Mouse (Mus musculus): ENCODE measurements at regions not wholly inside any gene's neighbourhood (a gene's known extent, or its start where the extent isn't known, plus 50 kb on each side); places are given as distances from the start of the nearest gene placed in this dataset.

DNA sequence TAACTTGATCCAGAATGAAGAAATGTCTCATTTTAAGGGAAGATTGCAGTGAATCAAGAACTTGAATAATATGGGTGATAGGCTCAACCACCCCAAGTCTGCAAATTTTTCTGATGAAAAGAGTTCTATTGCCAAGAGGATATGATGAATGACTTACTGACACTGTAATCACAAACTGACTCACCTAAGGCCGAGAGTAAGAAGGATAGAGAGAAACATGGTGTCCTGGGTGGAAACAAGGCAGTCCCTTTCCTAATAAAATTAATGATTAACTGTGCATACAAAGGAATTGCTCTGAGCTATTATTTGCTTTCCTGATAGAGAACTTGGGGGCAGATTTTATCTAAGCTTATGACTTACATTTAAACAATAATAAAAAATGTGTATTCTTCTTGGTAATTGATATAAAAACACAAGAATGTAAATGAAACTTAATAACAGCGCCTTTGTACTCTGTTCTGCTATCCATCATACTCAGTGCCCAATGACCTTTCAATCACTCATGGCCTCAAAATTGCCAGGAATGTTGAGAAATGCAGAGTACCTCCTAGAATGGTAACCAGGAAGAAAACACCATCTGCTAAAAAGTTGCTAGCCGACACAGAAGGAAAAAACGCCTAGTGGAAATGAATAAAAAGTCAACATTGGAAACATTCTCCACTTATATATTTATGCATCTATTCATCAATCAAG is 606.7 kb downstream of the Efnb2 start:
- DNase-seq (ENCODE audit: low read depth, low spot score), result no peak

DNA sequence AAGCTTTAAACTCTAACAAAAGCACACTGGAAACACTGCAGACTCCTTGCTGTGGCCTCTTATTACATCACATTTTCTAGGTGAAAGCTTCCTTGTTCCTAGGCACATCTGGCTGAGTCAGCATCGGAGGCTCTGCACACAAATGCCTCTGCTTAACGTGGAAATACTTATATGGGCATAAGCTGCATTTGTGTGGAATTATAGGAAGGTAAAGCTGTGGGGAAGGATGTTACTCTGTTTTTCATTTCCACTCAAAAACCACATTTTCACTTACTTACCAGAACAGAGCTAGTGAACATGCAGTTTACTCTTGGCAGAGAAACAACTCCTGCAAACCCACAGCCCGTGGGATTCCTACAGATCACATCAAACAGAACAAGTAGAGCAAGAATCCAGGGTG is 609.9 kb downstream of the Efnb2 start:
- no peak for DNase-seq (ENCODE audit: low read depth, low spot score)

DNA sequence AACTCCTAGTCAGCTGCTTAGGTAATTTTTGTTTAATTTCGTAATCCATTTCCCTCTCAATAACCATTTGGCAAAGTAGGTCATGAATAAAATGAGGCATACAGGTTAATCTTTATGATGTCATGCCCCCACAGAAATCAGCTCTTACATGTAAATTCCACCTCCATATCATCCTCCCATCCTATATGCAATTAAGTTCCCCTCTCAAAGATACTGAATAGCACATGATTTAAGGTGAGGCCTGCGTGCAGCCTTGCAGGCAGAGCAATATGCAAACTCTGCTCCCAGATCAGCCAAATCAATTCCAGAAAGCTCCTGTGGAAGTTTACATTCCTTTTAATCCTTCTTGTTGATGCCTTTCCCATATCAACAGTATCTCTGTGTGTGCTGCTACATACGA is 610.3 kb downstream of the Efnb2 start:
- DNase-seq (ENCODE audit: low read depth, low spot score), result no peak

DNA sequence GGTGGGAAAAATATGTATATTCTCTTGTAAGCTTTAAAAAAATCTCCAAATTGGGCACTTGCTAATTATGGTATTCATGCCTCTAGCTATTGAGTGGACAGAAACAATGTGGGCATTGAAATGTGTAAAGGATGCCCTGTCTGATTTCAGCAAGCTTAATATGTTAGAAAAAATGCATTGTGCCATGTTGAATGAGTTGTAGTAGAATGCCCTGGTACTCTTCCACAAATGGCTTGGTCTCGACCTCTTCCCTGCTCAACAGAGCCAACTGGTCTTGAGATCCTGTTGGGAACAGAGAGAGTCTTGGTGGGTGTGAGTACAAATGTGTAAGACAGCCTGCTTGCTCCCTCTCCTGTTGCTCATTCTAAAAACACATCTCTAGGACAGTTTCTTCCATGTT is 616.1 kb downstream of the Efnb2 start:
- DNase-seq (ENCODE audit: low read depth, low spot score), result no peak

DNA sequence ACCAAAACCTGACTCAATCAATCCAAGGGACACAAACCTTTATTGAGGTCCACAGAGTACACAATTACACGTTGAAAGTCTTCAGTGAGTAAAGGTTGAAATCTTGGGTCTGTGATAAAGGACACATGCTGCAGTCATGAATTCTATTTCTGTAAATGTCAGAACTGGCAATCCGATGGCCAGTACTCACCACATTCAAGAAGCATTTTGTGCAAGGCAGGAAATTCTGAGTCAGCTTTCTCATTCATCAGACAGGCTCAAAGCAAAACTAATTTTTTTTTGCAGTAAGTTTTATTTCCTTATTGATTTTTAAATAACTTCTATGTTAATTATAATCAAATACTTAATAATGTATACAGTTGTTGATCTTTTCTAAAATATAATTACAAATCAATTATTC is 616.7 kb downstream of the Efnb2 start:
- DNase-seq (ENCODE audit: low read depth, low spot score), result no peak

DNA sequence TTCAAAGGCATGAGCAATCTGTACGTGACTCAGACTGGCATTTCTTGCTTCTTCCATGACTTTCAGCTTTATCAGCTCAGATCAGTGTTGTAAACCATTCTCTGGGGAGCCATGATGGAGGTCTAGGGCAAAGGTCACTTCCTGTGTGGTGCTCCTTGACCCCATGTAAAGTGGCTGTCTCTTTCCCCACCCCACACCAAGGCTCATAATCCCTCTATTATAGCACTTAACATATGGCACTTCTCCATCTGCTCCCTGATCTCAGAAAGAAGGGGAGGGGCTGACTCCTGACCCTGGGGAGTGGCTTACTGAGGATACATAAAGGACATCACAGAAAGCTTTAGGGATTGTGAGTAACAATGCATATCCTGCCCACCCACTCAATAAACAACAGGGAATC is 623.1 kb downstream of the Efnb2 start:
- no peak for DNase-seq (ENCODE audit: low read depth, low spot score)

DNA sequence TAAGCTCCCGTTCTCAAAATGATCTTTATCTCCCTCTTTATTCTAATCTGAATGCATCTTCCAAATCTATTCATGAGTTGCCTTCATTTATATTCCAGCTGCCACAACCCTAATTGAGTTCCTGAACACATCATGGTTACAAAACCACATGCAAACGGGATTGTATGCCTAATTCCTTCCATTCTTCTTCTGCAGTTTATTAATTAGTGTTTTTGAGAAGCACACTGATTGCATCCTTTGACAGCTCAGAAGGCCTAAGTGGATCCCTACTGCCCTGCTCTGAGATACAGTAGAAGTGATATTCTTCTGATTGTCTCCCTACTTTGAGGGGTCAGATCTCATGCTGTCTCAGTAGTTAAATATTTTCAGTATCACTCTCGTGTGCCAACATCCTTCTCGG is 649.9 kb downstream of the Efnb2 start:
- no peak for DNase-seq (ENCODE audit: low read depth, low spot score)

DNA sequence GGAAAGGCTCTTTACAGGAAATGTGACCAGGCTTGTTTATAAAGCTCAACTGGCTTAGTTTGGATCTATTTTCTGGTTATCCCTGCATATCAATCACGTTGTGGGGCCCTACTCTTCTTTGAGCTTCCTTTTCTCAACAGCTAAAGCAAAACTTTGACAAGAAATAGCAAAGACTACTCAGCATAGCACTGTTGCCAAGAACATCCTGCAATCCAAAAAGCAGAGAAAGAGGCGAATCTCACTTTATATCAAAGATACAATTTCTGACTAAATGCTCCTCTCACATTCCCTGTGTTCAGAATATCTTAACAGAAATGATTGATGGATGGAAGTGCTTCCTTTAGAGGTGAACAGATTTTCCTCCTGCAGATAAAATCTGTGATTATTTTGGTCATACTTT is 666.1 kb downstream of the Efnb2 start:
- DNase-seq (ENCODE audit: low read depth, low spot score), result no peak

DNA sequence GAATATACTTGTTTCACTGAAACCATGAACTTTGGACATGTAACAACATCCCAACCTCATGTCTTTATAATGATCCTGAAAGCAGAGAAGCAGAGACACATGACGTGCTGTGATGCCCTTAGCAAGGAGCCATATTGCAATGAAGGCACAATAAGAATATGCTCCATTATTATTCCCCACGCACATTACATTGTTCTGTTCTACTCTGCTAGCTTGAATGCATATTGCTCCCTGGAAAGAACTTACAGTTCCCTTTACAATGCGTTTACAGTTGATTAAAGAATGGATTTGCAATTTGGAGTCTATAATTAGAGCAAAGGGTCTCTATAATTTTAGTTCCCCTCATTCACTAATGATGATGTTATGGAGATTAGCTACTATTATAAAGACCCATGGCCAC is 672.2 kb downstream of the Efnb2 start:
- DNase-seq (ENCODE audit: low read depth, low spot score), result no peak

DNA sequence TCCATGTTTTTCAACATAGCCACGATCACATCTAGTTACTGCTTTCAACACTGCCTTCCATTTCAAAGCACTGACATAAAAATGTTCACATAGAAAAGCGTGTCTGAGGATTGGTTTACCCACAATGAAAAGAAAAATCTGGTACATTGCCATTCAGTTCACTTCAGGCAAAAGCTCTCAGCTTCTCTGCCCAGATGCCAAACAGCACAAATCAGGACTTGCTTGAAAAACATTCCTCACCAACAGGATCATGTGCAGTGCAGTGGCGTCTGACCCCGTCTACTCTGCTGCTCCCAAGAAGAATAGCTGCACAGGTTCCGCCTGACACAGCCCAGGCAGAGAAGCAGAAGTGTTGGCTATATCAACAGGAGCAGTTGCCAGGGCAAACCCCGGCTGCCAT is 684.0 kb downstream of the Efnb2 start:
- no peak for DNase-seq (ENCODE audit: low read depth, low spot score)

DNA sequence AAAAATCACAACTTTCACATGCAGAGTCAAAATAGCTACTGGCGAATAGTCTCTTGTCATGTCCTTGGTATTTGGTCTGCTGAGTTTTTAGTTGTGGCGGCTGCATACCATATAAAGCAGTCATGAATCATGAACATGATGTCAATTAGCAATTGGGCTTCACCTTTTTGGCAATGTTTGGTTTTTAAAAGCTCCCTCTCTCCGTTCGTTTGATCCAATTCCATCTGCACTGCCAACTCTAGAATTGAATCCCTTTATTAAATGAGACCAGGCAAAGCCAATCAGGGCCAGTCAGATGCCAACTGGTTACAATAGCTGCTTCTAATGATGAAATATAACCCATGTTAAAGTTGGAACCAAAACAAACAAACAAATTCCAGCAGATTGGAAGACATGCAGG is 687.3 kb downstream of the Efnb2 start:
- no peak for DNase-seq (ENCODE audit: low read depth, low spot score)

DNA sequence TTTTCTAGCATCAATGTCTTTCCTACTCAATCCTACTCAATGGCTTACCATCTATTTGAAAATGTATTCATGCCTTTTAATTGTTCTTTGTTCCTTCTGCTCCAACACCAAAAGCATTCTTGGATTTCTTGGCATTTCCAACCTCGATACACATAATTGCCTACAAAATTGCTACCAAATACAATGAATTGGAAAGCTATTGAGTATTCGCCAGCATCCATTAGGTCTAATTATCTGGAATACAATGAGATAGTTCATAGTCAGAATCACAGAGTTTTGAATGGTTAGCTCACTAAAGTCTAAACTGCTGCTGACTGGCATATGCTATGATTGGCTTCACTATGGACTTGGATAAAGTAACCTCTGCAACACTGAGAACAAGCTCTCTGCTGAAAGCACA is 696.8 kb downstream of the Efnb2 start:
- no peak for DNase-seq (ENCODE audit: low read depth, low spot score)

DNA sequence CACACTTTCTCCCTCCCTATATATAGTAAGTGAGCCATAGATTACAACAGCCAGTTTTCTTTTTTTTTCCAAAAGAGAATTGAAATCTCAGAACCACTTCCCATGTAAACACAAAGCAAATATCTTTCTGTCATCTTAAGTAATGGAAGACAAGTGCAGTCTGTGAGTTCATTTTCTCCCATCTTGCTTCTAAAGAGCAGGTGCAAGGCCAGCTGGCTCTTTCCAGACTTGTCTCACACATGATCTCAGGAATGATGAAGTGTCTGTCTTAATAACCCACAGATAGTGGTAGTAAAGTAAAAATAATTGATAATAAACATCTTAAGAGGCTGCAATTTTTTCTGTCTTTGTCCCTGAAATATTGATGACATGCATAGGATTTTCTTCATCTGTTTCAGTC is 704.3 kb downstream of the Efnb2 start:
- no peak for DNase-seq (ENCODE audit: low read depth, low spot score)

DNA sequence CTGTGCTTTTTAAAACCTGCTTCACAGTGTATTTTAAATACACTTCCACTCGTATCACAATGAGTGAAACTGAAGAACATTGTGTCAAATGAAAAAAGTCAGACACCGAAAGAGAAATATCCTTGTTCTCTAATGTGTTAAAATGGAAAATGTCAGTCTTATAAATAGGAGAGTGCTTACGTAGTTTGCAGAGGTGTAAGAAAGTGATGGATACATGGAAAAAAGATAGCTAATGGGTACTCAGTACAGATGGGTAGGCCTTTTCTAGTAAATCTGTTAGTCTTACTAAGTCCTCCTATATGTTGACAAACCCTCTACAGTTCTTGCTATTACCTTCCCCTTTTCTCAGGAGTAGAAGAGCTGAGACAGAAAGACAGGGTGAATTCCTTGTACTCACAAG is 706.2 kb downstream of the Efnb2 start:
- DNase-seq (ENCODE audit: low read depth, low spot score), result no peak

DNA sequence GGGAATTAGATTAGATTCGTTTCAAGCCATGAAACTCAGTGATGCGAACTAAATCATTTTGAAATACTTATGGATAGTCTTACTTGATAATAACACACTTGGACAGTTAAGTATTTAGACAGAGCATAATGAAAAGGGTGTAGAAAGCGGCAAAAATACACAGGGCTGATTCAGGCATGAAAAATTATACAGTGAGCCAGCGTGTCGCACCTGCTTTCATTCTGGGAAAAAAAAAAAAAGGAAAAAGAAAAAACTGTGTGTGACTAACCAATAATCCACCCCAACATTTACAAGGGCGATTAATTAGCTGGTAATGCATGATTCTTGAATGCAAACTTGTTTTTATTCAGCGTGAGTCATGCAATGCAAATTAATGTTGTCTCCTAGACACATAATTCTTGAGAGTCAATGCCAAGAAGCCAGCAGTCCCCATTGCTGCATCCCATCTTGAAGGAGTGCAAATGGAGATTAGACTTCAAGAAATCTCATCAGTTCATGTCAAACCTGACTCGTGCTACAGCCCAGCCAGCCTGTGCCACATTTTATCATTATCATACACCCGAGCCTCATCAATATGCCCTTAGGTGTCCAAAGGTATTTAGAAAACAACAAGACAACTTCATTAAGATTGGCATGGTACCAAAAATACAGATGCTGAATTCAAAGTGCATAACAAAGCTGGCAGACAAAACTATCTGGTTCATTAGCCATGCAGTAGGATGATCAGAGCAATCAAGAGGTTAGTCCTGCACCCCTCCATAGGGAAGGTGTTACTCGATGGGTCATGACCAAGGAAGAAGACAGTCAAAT is 714.9 kb downstream of the Efnb2 start:
- DNase-seq (ENCODE audit: low read depth, low spot score), result no peak

DNA sequence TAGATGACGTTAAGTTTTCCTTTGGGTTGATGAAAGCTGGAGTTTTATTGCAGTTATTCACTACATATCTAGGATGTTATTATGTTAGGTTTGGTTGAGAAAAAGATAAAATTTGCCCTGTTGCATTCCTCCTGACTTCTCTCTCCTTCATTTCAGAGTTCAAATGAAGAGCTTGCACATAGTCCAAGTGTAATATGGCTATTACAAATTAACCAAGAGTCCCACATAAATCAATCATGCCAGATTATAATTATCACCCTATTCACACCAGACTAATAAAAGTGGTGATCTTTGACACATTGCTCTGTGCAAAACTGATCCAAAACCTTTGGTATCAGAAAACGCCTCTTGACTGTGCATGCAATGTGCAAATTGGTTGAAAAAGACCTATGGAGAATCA is 724.4 kb downstream of the Efnb2 start:
- no peak for DNase-seq (ENCODE audit: low read depth, low spot score)

DNA sequence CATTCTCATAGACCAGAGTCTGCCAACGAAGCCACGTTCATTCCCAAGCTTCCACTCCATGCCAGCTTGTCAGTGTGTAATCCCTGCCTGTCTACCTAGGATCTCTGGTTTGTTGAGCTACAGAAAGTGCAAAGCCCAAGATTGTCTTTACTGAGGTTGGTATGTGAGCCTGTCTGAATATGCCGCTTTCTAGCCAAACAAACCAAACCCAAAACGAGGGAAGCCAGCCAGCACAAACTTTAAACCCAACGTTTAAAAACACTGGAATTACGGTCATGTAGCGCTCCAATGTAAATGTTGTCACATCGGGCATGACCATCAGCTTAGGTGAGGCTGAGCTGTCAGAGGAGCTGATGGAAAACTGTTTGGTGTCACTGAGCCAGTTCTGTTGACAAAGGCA is 741.6 kb downstream of the Efnb2 start:
- no peak for DNase-seq (ENCODE audit: low read depth, low spot score)

DNA sequence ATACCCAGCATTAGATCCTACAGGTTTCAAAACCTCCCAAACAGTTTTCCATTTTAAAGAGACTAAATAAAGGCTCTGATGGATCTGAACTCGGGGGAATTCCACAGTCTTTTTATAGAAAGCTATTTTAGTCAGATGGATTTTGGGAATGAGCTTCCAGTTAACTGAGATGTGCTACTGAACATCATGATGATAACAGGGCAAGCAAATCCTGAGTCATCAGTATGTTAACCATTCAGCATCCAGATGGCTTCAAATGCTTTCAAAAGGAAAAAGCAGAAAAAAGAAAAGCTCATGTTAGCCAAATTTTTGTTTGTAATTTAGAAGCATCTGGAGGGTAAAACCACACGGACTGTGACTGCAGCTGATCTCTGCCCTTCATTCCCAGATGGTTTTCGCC is 766.7 kb downstream of the Efnb2 start:
- DNase-seq (ENCODE audit: low read depth, low spot score), result no peak

DNA sequence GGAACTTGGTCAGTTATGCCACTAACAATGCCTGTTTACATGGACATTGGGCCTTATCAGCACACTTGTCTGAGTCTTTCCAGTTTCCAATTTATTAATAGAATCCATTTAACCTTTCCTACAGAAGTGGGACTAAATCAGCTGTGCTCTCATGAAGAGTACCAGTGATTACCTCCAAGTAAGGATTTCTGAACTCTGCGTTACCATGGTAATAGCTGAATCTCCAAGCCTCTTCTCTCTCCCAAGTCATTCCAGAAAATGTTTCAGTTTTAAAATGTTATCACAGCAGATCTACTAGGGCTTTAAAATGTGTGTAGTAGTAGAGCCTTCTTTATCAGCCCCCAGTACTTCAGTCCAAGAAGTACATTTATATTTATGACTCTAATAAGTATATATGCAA is 807.9 kb downstream of the Efnb2 start:
- no peak for DNase-seq (ENCODE audit: low read depth, low spot score)

DNA sequence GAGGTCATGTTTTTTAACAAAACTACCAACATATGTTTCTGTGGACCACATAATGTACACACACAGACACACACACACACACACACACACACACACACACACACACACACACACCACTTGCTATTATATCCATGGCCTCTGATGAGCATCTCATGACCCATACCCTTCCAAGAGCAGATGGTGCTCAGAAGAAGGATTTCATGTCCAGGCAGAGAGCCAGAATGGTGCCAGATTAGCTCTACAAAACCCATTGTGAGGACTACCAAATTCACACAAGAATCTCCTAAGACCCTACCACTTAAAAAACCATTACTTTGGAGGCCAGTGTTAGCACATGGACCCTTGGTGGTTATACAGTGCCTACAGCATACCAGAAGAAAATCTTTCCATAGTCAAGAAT is 810.5 kb downstream of the Efnb2 start:
- DNase-seq (ENCODE audit: low read depth, low spot score), result no peak

DNA sequence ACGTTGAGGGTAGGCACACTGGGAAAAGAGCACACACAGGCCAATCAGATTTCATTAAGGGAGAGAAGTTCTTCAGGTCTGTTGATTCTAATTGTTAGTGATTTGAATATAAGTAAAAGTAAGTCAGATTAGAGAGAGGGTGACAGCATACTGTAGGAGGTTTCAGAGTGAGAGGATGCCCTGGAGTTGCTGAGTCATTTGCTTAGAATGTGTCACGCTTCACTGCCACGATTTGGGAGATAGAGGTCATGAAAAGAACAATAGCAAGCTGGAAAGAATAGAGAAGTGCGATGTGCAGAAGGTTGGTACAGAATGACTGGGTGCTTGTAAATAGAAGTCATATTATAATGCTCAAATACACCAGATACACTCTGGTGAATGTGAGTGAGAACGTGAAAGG is 829.1 kb downstream of the Efnb2 start:
- DNase-seq (ENCODE audit: low read depth, low spot score), result no peak

DNA sequence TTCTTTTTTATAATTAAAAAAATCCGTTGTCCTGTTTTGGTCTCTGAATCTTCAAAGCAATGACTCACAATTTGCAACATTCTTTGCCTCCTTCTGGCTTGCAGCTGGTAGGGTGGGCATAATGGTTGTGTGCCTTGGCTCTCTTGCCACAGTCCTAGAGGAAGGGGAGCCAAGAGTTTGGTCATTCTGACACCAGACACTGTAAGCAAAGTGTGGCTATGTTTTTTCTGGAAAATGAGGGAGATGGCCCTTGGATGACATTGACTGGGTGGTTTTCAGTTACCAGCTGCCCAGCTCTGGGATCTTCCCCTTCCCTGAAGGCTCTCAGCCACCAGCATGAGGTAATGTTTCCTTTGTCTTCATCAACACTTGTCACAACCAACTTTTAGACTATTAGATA is 833.2 kb downstream of the Efnb2 start:
- DNase-seq (ENCODE audit: low read depth, low spot score), result no peak

DNA sequence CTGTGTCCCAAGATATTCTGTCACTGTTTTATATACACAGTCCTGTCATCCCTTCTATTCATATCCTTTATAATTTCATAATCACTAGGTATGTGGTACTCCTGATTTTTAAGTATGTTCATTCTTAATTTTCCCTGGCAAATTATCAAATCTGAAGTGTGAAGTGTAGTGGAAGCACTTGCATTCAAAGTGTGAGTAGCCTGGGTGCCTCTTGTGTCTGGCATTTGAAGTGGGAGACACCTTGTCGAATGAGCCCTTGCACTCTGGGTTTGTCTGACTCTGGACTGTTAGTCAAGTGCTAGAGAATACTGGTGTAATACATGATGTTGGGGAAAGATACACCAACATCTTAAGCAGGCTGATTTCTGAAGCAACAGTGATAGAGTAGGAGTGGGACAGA is 852.6 kb downstream of the Efnb2 start:
- DNase-seq (ENCODE audit: low read depth, low spot score), result no peak

DNA sequence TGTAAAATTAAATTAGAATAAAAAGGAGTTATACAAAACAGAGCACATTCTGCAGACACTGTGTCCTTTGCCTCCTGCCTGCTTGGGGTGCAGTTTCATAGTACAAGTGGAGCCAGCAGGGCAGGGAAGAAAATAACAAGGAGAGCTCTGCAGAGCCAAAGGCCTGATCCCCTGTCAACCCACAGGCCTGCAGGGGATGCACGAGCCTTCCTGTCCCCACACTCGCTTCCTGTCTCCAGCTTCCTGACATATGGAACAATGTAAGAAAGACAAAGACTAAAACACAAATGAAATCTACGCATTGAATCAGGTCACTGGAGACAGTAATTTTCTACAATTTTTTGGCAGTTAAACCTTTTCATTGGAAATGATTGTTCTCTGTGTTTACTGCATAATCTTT is 861.8 kb downstream of the Efnb2 start:
- no peak for DNase-seq (ENCODE audit: low read depth, low spot score)

Measured in A20 (cell line).